Mouse (Mus musculus): ENCODE results near the gene Tmem116.

DNA sequence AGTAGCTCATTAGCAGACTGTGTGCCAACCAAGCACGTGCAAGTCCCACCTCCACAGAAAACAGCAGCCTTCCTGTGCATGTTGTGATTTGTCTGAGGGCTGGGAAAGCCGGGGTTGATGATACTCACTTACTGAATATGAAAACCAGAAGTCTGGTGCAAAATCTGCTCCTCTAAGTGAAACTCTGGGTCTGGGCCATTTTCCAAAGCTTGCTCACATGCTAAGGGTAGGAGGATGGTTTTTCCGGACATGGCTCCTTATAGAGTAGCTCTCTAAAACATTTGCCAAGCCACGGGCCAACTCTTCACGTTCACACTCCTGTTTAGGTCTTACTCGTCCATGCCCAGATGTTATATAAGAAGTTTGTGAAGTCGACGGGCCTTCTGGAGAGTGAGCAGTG, 41.6 kb downstream of the Tmem116 start:
- no peak for TF ChIP-seq CTCF (IDR thresholded peaks at IDR 0.05; ENCODE audit: extremely low read depth, insufficient read length, insufficient replicate concordance, low read depth, low read length)
- no peak for TF ChIP-seq POLR2A (IDR thresholded peaks at IDR 0.05; ENCODE audit: low read depth, low read length)
